Mouse (Mus musculus) naive thymus-derived CD4-positive, alpha-beta T cell, adult 2 months (primary cell): Measurements from ENCODE around the gene Tasp1.
"Not testable (repeated sequence)": the region's sequence is repeated elsewhere in the genome, so short reads cannot be mapped to it uniquely, and the experiment has no call there.

ENCODE experiments used
- DNase-seq: peaks from one replicate; pipeline ENCODE4 v3.0.0-alpha.2; 2011; ENCODE audit warnings: low read depth

Gene Tasp1

DNA sequence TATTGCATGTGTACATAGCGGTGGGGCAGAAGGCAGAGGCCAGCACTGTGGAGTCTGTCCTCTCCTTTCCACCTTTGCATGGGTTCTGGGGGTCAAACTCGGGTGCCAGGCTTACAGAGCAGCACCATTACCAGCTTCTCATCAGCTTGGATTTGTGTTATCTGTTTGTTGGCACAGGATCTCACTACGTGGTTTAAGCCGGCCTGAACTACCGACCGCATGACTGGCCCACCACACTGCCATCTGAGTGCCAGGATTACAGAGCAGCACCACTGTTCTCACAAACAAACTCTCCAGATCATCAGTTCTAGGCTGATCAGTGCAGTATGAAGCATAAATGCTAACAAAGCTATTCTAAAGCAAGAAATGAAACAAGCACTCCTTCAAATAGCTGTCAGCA lies 8.5 kb downstream of the Tasp1 start:
- no peak for DNase-seq

DNA sequence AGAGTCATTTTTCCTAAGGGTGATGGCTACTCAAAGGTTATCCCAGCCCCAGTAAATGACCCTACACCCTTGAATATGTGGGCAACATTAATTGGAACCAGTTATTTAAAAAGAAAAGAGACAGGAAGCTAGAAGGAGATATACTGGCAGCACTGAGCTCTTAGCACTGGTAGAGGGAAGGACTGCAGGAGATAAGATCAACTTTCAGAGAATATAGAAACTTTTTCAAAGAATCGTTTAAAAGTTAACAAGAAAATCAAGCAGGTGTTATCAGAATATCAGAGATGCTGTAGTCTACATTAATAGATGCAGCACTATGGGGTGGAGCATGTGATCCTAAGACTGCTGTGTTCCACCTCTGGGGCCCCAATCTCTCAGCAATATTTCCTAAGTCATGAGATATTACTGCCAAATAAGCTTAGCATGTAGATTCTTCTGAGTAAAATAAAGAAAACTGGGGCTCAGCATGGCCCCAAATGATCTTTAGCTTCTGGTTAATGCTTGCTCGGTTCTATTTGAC lies 14.9 kb downstream of the Tasp1 start:
- no peak for DNase-seq

DNA sequence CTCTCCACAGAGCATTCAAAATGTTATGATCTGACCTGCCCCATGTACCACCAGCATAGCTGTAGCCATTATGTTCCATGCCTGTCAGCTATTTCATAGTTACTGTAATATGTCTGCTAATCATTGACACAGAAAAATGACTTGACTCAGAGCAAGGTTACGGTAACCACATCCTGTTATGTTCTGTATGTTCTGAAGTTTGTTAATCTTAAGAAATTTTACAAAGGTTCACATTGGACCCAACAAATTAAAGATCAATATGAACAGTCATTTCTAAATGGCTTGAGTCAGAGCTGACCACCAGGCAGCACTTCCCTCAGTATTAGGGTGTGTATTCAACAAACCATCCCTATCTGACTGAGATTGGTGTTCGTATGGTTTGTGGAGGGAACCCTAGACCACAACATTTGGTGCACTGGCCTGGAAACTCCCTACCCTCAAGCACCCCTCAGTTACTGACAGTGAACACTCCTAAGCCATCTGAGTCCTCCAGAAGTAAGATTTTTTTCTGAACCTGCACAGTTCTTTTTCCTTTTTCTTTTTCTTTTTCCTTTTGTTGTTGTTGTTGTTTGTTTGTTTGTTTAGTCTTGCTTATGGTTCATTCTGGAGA lies 24.0 kb downstream of the Tasp1 start:
- peak; percentile 90 for DNase-seq

DNA sequence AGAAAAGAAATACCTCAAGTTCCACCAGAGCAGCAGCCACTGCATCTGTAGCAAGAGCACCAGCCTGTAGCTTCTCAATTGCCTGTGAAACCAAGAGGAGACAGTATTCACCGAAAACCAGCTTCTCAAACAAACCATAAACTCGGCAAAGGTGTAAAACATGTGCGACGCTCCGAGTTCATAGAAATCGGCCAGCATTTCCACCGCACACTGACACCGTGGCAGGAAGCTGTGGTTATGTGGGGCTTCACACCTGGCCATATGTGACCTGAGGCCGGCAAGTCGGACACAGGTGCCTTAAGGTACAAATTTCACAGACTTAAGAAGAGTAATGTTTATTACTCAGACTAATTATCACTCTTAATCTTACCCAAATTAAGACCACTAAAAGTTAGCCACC lies 24.5 kb downstream of the Tasp1 start:
- peak; percentile 74 for DNase-seq

DNA sequence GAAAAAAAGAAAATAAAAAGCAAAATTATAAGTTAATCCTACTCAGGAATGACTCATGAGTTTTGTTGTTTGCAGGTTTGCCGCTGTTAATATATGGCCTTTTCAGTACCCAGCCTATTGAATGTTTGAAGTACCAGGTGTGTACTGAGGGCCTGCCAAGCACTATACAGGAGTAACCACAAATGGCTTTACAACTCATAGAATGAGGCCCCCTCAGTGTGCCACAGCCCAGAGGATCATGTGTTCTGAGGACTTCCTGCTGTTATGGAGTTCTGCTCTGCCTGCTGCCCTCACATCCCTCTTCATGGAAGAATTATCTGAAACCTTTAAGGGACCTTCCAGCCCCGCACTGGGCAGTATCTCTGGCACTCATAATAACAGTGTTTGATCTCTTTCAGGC lies 29.1 kb downstream of the Tasp1 start:
- DNase-seq = no peak

DNA sequence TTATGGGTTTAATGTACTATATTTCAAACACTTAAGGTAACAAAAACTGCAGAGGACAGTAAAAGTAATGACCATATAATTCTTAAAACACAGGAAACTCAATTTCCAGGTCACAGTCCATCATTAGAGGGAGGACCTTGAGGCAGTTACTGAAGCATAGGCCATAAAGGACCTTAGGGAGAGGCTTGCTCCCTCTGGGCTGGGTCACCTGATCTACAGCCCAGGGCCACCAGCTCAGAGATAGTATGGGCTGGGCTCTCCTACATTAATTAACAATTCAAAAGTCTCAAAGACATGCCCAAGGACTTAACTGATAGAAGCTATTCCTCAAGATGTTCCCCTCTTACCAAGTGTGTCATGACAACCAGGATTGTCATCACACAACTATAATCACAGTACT lies 29.8 kb downstream of the Tasp1 start:
- no peak for DNase-seq

DNA sequence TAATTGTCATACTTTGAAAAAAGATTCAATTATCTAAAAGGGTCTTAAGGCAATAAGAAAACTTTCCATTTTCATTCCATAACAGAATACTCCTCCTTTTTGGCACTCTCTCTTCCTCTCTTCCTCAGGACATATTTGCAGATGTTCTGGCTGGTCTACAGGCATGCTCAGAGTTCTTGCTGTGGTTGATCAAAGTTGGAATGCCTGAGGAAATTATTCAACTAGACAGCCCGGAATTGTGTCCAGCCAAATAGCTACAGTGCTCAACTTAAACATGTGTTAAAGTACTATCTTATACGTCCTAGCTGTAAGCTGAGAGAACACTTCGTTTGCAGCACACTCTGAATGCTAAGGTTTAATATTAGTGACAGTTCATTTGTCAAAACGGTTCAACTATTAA lies 41.7 kb downstream of the Tasp1 start:
- no peak for DNase-seq

DNA sequence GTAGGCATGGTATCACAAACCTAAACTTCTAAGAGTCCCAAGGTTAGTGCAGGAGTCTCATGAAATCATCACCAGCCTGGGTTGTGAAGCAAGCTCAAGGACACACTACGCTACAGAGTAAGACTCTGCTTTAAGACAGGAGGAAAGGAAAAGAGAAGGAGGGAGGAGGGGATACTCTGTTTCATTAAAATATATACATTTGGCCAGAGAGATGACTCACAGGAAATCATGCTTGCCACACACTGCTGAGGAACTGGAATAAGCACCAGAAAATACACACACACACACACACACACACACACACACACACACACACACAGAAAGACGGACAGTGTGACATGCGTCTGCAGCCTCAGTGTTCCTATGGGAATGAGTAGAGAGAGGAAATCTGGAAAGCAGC lies 59.2 kb downstream of the Tasp1 start:
- no peak for DNase-seq

DNA sequence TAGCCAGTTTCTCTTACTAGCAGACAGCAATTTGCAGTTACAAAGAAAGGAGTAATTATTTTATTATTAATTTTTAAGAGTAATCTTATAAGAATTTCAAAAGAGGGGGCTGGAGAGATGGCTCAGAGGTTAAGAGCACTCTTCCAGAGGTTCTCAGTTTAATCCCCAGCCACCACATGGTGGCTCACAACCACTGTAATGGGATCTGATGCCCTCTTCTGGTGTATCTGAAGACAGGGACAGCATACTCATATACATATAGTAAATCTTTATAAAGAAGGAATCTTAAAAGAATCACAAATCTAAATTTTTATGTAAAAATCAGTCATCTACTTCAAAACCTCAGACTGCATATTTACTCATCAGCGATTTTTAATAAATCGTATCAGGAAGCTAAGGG lies 68.4 kb downstream of the Tasp1 start:
- no peak for DNase-seq

DNA sequence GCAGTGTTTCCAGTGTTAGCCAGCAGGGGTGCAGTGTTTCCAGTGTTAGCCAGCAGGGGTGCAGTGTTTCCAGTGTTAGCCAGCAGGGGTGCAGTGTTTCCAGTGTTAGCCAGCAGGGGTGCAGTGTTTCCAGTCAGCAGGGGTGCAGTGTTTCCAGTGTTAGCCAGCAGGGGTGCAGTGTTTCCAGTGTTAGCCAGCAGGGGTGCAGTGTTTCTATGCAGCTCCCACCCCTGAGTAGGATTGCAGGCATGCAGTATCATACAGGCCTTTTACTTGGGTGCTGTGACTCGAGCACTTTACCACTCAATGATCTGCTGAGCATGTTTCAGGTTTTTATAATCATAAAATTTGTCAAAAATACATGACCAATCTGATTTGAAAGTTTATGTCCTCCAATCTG lies 76.7 kb downstream of the Tasp1 start:
- DNase-seq = peak; percentile 51

DNA sequence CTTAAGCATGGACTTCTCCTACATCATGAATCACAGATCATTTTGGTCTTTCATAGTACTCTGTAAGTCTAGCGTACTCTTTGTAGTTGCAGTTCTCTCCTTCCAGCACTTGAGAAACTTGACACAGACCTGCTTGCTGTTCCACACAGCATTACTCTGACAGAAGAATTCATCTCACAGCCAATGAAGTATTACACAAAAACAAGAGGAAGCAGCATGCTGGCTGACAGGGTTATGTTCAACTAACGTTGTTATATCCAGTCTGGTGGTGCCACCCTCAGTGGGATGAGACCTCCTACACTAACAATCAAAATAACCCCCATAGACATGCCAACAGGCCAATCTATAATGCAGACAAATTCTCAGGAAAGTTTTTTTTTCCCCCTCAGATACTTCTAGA lies 99.2 kb downstream of the Tasp1 start:
- DNase-seq = no peak

DNA sequence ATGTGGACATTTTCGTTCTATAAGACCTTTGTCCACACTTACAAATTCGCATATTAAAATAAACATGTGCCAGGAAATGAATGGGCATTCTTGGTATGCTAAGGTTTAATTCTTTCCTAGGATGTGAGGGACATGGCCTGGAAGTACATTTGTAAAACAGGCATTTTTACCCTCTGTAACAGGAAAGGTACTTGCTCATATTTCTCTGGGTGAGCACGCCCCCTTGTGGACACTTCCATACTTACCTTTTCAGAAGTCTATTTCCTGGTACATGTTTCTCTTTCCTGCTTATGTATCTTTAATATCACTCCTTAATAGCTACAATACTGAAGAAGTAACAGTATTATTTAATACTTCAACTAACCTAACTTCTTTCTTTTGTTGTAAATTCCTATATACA lies 100.3 kb downstream of the Tasp1 start:
- peak; percentile 84 for DNase-seq

DNA sequence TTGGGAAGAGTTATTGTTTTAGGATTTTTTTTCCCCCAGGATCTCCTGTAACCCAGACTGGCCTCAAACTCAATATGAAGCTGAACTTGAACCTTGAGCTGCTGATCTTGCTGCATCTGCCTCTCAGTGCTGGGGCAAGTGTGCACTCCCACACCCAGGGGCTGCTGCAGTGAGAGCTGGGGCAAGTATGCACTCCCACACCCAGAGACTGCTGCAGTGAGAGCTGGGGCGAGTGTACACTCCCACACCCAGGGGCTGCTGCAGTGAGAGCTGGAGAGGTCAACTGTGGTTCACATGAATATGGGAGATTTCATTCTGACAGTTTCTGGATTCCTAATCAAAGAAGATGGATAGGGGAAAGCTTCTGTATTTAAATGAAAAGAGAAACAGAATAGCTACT lies 117.8 kb downstream of the Tasp1 start:
- DNase-seq = no peak

DNA sequence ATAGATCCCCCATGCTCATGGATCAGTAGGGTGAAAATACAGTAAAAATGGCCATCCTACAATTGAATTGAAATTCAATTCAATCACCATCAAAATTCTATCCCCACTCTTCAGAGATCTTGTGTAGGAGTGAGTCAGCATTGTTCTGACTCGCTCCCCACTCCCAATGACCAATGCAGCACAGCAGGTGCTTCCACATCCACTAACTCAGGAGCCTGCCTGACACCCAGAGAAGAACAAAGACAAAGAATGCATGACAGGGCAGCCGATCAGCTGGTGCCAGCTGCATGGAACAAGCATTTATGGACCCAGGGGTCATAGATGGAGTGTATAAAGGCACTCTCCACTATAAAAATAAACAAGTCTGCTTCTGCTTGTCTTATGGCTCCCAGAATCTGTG lies 129.0 kb downstream of the Tasp1 start:
- DNase-seq = no peak

DNA sequence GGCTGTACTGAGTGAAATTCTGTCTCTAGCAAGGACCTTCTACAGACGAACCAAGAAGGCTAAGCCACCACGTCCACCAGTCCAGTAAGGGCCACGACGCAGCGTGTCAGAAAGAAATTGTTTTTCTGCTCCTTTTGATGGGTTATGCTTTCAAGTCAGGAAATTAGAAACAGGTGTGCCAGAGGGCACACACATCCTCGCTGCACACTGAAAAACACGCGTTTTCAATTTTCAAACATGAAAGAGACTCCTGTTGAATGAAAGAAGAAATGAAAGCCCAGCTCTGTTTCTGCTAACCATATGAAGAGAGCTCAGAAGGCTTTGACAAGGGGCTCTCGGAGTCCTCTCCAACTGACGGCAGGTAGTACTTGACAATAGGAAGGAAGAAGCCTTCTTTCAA lies 132.0 kb downstream of the Tasp1 start:
- peak; percentile 70 for DNase-seq

DNA sequence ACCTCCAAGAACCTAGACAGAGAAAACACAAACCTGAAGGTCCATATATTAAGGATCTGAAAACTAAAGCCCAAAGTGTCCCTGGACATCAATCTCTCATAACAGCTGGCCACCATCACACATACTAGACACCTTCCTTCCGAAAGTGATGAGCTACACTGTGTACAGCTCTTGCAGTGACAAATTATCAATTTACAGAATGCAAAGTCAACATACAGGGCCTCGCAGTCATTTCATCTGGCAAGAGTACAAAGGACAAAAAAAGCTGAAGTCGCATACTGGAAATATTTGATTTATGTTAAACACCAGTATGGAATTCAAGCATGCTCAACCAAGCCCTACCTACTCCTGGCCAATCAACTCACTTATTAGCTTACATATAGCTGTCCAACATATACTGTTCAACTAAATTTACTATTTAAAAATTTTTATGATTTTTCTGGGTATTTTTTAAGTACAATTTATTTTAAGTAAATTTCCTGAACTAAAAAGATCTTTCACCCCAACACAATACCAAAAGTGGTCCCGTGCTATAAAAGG lies 132.5 kb downstream of the Tasp1 start:
- DNase-seq = no peak

DNA sequence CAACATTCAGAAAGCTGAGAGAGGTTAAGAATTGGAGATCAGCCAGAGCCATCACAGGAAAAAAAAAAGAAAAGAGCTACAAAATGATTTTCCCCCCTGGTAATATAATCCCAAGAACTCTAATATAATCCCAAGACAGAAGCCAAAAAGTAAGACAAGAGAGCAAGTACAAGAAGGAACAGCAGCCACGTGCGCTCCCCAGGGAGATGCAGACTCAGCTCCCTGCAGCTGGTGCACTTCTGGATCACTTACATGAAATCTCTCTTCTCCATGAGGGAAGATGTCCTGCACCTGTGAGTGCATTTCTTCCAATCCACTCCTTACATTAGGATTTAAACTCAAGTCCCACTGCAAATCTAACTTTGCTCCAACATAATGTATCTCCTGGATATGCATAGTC lies 134.4 kb downstream of the Tasp1 start:
- no peak for DNase-seq

DNA sequence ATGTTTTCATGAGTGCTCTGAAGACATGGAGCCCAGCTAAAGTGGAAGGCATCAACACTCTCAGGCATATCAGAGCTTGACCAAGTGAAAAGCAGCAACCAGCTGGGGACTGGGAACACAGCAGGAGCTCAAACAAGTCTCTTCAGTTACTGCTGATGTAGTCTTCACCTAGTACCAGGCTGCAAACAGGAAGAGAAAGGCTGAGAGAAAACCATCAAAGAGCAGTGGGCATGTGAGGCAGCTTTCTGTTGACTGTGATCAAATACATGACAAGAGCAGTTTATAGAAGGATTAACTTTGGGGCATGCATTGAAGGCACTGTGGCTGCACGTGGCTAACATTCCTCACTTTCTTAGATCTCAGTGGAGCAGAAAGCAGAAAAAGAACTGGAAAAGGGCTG lies 141.7 kb downstream of the Tasp1 start:
- peak; percentile 72 for DNase-seq

DNA sequence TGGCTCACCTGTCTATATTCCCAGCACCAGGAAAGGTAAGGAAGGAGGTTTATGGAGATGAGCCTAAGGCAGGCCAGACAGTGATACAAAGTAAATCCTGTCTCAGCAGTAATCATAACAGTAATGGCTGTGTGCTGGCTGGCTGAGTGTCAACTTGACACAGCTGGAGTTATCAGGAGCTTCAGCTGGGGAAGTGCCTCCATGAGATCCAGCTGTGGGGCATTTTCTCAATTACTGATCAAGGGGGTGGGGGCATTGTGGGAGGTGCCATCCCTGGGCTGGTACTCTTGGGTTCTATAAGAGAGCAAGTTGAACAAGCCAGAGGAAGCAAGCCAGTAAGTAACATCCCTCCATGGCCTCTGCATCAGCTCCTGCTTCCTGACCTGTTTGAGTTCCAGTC lies 145.2 kb downstream of the Tasp1 start:
- not testable (repeated sequence) for DNase-seq

DNA sequence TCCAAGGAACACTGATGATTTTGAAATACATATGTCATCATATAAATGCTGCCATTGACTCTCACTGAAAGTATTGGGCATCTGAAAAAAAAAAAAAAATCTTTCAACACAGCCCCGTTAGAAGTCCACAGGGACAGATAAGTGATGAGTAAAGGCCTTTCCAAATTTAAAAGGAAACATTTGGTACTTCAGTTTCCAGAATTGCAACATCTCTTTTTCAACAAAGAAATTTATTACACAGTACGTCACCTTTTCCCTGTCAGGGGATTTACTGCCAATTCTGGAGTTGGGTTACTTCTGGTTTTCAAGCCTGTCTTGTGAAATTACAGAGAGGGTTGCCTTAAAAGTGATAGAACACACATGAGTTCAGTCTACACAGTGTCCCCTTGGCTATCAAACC lies 146.8 kb downstream of the Tasp1 start:
- DNase-seq = no peak

DNA sequence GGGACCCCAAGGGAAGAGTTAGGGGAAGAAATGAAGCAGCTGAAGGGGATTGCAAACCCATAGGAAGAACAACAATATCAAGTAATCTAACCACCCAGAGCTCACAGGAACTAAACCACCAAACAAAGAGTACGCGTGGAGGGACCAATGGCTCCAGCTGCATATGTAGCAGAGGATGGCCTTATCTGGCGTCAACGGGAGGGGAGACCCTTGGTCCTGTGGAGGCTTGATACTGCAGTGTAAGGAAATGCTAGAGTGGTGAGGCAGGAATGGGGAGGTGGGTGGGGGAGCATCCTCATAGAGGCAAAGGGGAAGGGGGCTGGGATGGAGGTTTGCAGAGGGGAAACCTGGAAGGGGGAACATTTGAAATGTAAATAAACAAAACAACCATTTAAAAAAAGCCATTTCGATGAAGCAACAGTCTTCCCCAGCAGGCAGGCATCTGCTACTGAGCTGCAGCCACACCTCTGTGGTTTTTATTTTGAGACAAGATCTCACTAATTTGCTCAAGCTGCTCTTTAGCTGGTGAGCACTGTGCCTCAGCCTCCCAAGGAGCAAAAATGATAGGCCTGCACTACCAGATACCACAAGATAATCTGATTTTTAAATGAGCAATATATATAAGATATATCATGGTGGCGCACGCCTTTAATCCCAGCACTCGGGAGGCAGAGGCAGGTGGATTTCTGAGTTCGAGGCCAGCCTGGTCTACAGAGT lies 160.0 kb downstream of the Tasp1 start:
- no peak for DNase-seq

DNA sequence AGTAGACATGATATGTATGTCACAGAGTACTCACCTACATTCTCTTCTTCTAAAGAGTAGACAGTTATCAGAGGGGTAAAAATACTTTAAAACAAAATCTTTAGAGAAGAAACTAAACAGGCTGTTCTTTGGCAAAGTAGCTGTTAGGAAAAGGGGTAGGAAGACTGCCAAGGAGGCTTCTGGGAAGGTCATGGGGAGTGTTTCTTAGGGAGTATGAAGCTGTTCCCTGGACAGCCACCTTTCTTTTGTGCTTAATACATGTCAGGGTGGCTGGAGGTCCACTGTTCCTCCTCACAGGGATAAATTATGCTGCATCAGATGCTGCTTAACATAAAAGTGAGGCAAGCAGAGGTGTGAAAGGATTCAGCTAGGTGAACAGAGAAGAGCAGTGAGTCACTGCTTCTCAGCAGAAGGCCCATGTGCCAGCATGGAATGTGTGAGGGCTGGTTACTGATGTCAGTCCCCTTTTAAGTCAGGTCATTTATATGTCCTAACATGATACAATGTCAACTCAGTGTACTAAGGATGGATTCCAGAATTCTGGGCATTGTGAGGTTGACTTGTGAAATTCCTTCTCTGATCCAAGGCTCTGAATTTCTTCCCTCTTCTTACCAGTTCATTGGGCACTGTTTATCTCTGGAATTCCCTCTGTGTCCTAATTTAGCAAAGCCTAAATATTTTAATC lies 175.1 kb downstream of the Tasp1 start:
- DNase-seq = no peak

DNA sequence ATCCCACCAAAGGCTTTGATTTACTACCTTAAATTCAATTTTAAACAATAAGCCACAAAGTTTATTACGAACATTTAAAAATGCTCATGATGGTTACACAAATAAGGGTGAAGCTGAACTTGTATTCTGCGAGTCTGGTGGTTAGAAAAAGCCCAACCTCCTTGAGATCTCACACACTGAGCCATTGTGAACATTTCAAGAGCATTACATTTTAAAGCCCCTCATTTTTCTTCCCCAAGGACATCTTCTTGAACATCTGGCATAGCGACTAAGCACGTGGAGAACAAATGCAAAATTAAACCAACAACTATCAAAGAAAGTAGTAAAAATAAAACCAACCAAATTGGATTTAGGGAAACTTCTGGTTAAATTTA lies 182.4 kb downstream of the Tasp1 start:
- DNase-seq = no peak
